Mouse (Mus musculus): Measurements from ENCODE around the gene Gpat3. TPM values are rescaled to one million over a fixed set of nuclear protein-coding genes. Genes with fewer than 3 reads are reported as not detected.

Gpat3 gene
- total RNA-seq, 2 experiments from 2014 or later, result 1.3 to 2.0 TPM

DNA sequence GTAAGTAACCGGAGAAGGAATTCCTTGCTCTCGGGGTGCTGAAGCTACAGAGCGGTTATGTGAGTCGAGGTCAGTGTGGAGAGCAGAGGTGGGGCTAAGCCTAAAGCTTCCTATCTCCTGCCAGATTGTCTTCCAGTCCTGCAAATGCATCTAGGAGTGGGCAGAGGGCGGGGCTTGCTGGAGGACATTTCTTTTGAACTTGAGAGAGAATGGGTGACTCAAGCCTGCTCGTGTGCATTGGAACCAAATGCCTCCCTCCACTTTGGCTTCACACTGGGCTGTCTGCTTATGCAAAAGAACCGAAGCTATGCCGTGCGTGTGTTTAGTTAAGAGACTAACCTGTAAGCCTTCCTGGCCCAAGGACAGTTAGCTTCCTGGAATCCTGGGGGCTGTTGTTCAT lies 67.8 kb downstream of the Gpat3 start:
- no peak for DNase-seq (ENCODE audit: extremely low spot score in 1 of 2, low spot score in 1 of 2)

- DNase-seq (ENCODE audit: extremely low spot score in 1 of 2, low spot score in 1 of 2), result peak in 1 of 2 experiments; percentile 13
Observed at GRCm38 (mm10) chr5:100914989-100915388, 69.5 kb downstream of the Gpat3 start.

- no peak for DNase-seq (ENCODE audit: extremely low spot score in 1 of 2, low spot score in 1 of 2)
Observed at GRCm38 (mm10) chr5:100915411-100915810, 69.9 kb downstream of the Gpat3 start.

DNA sequence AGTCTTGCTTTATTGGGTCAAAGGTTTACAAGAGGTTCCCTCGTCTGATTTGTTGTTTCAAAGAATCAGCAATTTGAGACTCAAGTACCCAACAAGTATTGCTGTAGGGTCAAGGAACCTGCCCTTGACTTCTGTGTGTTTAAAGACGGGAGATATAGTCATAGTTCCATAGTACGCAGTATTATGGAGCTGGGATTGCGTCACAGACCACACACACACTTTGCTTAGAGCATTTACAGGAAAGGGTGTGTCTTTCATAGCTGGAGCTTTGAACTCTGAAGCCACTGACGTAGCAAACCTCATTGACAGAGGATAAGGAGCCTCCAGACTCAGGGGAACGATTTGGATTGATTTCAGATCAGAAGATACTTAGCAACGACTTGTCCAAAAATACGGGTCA lies 70.9 kb downstream of the Gpat3 start:
- no peak for DNase-seq (ENCODE audit: extremely low spot score in 1 of 2, low spot score in 1 of 2)

GRCm38 (mm10) chr5:100917252-100917774 lies 71.8 kb downstream of the Gpat3 start:
- peak; percentile 41 to 82 for DNase-seq (ENCODE audit: extremely low spot score in 1 of 2, low spot score in 1 of 2)

DNA sequence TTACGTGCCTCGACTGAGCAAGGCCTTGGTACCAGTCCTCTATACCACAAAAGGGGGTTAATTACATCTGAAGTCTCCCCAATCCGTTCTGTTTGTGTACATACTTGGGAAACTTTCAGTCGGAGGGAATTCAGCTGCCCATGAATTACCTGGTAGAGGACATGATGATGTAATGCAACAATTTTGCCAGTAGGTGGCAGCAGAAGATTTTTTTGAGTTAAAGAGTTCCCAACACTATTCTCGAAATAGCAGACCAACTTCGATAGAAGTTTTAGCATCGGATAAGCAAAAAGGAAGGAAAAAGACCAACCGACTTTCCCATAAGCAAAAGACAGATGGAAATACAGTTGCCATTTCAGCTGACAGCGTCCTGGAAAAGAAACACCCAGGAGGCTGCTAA lies 73.6 kb downstream of the Gpat3 start:
- DNase-seq (ENCODE audit: extremely low spot score in 1 of 2, low spot score in 1 of 2), result peak in 1 of 2 experiments; percentile 60

GRCm38 (mm10) chr5:100929698-100930097 lies 84.2 kb downstream of the Gpat3 start:
- DNase-seq (ENCODE audit: extremely low spot score in 1 of 2, low spot score in 1 of 2), result no peak

DNA sequence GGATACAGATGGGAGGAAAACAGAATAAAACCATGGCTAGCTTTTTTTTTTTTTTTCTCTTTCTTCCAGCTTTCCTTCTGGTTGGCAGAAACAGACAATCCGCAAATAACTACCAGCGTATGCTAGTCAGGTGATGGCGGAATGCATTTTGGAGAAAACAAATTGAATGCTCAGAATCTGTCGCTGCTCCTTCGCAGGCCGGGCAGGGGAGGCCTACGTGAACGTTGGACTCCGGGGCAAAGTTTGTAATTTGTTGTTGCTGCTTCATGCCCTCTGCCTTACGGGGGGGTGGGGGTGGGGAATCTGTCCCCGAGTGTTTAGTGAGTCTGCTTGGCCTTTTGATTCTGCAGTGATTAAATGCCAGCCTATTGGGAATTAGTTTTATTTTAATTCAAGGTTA lies 98.2 kb downstream of the Gpat3 start:
- no peak for DNase-seq (ENCODE audit: extremely low spot score in 1 of 2, low spot score in 1 of 2)

DNA sequence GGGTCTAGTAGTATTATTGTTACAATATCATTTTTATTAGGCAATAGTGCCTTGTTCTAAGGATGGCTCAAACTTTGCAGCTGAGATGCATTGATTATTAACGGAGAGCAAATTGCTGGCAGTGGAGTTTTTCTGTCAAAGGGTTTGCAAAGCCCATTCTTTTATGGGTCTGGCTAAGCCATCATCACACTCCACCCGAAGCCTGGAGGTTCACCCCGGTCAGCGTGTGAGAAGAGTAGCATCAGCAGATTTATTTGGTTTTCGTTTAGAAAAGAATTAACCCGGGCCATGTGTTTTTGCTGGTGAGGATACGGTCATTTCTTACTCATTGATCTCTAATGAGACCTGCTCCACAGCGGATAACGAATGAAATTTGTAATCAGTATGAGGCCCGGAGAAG lies 99.8 kb downstream of the Gpat3 start:
- DNase-seq (ENCODE audit: extremely low spot score in 1 of 2, low spot score in 1 of 2), result no peak

Other genes with a start within 250 kb of the Gpat3 start
- 10 to 100 TPM; 72.4 to 78.9 TPM for gene Coq2, start 170.6 kb upstream of the Gpat3 start, total RNA-seq (2021)
- under 1 TPM; 0.49 to 0.52 TPM for gene Hpse, start 126.0 kb upstream of the Gpat3 start, total RNA-seq (2021)
- 10 to 100 TPM; 16.8 to 17.9 TPM for gene Helq, start 47.1 kb upstream of the Gpat3 start, total RNA-seq (2021)
- 10 to 100 TPM; 52.5 to 61.8 TPM for gene Mrps18c, start 47.1 kb upstream of the Gpat3 start, total RNA-seq (2021)
- gene Abraxas1, start 24.7 kb upstream of the Gpat3 start, total RNA-seq (2021), result 1 to 10 TPM; 6.9 to 9.2 TPM

All from layer of hippocampus, postnatal 25 days (tissue).